Mouse (Mus musculus): ENCODE measurements around the gene Meiob.
A peak's percentile ranks its signal among the peaks of the same experiment; 100 is the strongest.

Meiob gene

GRCm38 (mm10) chr17:24803952-24804951 lies at the start of gene Meiob:
Meiob (plus strand) TSS chr17:24804289.
- peak; percentile 69 for DNase-seq (ENCODE audit: low read depth)

DNA sequence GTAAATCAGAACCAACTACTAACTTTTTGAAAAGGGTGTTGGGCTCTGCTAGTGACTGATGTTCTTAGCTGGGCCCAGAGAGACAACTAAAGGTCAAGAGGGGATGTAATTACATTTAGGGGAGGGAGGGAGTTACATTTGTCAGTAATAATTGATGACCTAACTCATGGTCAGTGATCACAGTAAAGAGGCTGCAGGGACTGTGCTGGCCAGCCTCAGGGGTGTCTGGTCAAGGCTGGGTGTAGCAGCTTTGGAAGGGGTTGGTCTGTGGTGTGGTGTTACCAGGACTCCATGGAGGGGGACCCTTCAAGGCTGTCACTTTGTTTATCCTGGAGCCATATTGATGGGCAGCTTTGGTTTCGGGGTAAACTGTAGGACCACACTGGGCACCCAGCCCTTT lies 46.7 kb upstream of the Meiob start:
- DNase-seq (ENCODE audit: low read depth) = no peak

DNA sequence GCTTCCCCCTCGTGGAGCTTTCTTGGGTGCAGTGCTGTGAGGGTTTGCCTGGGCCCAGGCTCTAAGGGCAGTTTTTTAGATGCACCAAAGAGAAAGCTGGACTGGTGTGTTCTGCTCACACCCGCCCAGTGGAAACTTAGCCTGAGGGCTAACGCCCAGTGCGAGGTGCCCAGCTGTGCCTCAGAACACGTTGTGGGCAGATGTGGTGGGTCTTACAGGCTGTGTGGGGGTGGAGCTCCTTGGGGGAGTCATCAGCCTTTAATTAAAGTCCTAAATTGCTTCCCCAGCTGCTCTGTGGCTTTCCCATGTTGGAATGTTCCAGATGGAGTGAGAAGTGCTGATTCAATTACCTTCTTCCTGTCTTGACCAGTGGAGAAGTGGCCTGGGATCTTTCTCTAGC lies 43.0 kb upstream of the Meiob start:
- DNase-seq (ENCODE audit: low read depth) = no peak

DNA sequence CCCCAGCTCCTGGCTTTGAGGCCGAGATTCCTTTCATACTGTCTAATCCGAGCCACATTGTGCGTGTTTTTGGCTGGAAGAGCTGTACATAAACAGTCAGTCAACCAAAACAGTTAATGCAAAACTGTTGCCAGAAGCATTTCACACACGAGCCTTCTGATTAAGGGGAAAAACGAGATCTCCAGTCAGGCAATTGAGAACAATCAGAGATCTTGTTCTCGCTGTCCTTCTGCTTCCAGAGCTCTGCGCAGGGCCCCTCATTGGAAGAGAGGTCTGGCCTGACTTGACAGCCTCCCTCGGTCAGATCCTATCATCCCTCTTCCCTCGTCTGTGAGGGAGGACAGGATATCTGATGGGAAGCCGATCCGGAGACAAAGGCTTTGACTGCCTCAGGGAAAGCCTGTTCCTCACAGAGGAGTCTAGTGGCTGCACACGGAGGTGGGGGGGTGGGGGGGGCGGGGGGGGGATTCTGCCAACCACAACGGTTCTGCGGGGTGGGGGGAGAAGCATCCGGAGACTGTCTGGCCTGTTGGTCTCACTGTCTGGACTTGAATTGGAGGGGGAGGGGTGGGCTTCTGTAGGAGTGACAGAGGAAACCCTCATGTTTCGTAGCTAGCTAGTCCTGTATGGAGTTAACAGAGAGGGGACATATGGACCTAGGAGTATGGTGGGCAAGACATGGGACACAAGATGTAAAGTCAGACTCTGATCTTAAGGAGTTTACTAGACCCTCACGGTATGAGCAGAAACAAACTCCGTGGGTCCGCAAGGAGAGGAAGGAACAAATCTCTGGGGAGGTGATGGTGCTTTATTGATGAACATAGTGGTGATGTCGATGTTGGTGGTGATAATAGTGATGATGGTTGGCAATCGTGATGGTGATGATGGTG lies 38.8 kb upstream of the Meiob start:
- DNase-seq (ENCODE audit: low read depth) = no peak

GRCm38 (mm10) chr17:24766266-24766875 lies 37.7 kb upstream of the Meiob start:
- no peak for DNase-seq (ENCODE audit: low read depth)

DNA sequence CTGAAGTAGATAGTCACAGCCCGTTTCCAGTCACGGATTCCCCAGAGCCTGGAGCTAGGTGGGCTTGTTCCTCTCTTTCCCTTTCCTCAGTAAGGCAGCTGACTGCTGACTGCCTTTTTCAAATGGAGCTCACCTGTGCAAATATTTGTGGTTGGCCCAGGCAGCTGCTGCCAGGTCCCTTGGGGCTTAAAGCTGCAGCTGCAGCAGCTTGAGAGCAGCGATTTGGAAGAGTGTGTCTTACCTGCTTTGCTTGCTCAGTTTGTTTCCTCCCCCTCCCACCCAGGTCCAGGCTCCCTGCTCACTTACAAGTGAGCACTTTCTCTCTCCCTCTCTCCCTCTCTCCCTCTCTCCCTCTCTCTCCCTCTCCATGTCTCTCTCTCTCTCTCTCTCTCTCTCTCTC lies 34.9 kb upstream of the Meiob start:
- no peak for DNase-seq (ENCODE audit: low read depth)

DNA sequence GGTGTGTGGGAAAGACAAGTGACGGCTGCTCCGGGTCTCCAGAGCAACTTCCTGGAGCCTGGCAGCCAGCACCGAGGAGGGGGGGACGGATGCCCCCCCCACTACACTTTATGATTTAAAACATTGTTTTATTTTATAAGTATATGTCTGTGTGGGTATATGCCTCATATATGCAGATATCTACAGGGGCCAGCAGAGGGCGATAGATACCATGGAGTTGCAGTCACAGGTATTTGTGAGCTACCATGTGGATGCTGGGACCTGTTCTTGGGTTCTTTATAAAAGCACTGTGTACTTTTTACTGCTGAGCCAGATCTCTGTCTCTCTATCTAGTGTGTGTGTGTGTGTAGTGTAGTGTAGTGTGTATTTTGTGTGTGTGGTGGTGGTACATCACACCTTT lies 30.8 kb upstream of the Meiob start:
- no peak for DNase-seq (ENCODE audit: low read depth)

GRCm38 (mm10) chr17:24775173-24775572 lies 28.9 kb upstream of the Meiob start:
- no peak for DNase-seq (ENCODE audit: low read depth)

DNA sequence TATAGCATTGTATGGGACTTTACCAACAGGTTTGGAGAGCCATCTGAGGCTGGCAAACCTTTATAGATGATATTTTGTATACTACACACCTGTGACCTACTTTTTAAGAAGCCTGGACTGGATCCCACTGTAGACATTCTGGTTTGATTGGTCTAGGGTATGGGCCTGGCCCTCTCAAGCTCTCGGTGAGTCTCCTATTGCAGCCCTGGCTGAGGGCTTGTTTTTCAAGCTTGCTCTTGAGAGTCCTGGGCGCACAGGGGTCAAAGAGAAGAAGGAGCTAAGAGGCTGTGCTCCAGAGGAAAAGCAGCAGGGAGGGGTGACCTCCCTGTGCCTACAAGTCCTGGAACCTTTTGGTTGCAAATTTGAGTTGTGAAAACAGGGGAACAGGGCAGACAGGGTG lies 27.0 kb upstream of the Meiob start:
- no peak for DNase-seq (ENCODE audit: low read depth)

DNA sequence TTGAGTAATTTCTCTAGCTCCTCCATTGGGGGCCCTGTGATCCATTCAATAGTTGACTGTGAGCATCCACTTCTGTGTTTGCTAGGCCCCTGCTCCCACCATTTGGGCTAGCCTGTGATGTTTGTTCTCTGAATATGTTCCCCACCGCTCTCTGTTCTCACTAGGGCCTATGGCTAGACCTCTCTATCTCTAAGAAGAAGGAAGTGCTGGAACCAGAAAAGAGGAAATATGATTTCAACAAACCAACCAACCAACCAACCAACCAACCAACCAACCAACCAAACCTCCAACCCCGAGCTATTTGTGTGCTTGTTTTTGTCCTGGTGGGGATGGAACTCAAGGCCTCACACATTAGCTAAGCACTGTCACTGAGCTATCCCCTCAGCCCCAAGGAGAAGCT lies 23.3 kb upstream of the Meiob start:
- no peak for DNase-seq (ENCODE audit: low read depth)

- DNase-seq (ENCODE audit: low read depth) = no peak
Observed at GRCm38 (mm10) chr17:24792190-24792589, 11.9 kb upstream of the Meiob start.

DNA sequence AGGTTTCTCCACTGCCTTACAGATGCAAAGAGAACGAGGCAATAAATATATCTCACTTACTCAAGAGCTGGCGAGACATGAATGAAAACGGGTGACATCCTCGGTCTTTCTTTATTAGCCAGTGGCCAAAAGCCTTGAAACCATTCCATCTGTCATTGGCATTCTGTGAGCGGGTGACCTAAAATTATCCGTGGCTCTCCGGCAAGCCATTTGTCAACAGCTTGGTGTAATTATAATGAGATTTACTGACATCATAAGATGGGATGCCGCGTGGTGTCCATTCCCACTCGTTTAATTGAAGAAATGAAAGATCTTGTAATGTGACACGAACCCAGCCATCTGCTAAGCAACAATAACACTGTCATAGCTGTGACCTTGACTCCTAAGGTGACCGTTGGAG lies 9.3 kb upstream of the Meiob start:
- no peak for DNase-seq (ENCODE audit: low read depth)

GRCm38 (mm10) chr17:24796969-24797368 lies 7.1 kb upstream of the Meiob start:
- no peak for DNase-seq (ENCODE audit: low read depth)

DNA sequence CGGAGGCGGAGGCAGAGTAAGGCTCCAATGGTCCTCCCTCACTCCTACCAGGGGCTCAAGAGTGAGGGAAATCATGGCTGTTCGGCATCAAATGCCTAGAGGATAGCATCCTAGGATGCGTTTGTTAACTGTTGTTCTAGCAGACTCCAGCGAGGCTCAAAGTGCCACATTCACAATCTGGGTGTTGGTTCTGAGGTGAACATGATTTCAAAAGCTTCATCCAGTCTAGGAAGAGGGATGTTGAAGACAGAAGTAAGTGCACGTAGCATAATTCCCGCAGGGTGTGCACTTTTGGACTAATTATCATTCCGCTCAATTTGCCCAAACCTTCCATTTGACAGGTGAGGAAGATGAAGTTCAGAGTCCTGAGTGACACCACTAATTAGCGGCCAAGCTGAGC lies 5.9 kb upstream of the Meiob start:
- DNase-seq (ENCODE audit: low read depth) = no peak

DNA sequence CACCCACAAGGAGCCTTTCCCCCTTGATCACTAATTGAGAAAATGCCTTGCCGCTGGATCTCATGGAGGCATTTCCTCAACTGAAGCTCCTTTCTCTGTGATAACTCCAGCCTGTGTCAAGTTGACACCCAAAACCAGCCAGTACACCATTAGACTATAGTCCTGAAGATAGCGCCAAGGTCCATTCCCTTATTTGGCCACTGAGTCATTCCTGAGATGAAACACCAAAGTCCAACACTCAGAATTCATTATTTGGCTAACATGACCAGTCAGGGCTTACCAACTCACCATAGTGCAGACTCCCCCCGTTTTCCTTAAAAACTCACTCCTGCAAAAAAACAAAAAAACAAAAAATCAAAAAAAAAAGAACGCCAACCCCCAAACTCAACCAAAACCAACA lies 4.6 kb upstream of the Meiob start:
- DNase-seq (ENCODE audit: low read depth) = no peak

GRCm38 (mm10) chr17:24800524-24800923 lies 3.6 kb upstream of the Meiob start:
- DNase-seq (ENCODE audit: low read depth) = no peak

- no peak for DNase-seq (ENCODE audit: low read depth)
Observed at GRCm38 (mm10) chr17:24811211-24811610, 7.1 kb downstream of the Meiob start.

DNA sequence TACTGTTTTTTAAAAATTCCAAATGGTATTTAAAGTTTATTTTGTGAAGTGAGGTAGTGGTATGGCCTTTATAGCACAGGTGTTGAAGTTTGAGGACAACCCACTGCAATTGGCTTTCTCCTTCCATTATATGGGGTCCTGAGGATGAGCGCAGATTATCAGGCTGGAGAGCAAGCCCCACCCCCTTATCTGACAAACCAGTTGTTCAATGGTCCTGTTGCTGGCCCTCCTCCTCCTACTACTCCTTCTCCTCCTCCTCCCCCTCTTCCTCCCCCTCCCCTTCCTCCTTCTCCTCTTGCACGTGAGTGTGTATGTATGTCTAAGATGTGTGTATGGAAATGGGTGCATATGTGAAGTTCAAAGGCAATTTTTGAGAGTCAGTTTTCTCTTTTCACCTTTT lies 8.1 kb downstream of the Meiob start:
- DNase-seq (ENCODE audit: low read depth) = no peak

DNA sequence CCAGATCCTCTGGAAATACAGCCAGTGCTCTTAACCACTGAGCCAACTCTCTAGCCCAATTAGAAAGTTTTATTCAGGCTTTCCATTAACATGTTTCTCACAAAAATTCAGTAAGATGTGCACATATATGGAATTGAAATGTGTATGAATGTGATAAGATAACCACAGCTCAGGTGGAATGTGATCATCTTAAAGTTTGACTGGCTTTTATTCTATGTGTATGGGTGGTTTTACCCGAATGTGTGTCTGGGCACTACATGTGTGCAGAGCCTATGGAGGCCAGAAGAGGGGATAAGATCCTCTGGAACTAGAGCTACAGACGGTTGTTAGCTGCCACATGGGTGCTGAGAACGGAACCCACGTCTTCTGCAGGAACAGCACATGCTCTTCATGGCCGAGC lies 11.2 kb downstream of the Meiob start:
- DNase-seq (ENCODE audit: low read depth) = no peak

DNA sequence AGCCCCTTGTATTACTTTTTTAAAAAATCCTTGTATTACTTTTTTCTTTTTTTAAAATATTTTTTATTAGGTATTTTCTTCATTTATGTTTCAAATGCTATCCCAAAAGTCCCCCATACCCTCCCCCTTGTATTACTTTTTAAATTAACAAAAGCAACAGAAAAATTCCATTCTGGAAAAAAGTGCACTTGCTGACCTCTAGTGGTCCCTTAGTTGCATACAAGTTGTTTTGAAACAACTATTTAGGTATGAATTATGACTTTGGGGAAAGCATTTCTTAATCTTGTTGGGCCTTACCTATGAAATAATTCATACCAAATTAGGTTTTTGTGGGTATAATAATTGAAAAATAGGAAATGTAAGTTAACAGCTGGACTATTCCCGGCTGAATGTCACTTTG lies 13.4 kb downstream of the Meiob start:
- peak; percentile 14 for DNase-seq (ENCODE audit: low read depth)

GRCm38 (mm10) chr17:24818172-24818571 lies 14.1 kb downstream of the Meiob start:
- DNase-seq (ENCODE audit: low read depth) = no peak

GRCm38 (mm10) chr17:24819469-24819868 lies 15.4 kb downstream of the Meiob start:
- no peak for DNase-seq (ENCODE audit: low read depth)
